Mouse (Mus musculus) testis, adult 2 months (tissue): ENCODE results near the gene Pdgfc.

Source experiments
- CTCF ChIP-seq: fragments of 200-500 bp; IDR thresholded peaks from 2 replicates; pipeline ENCODE4 v1.5.1; 2012; ENCODE audit warnings: low read depth, mild to moderate bottlenecking, inconsistent platforms, low read length, moderate library complexity; ENCODE audit not compliant: control insufficient read depth, insufficient read depth, insufficient replicate concordance
- POLR2A ChIP-seq: fragments of 200-500 bp; IDR thresholded peaks from 2 replicates; pipeline ENCODE4 v1.6.1; 2012; ENCODE audit warnings: low read depth, mild to moderate bottlenecking, inconsistent platforms, low read length, moderate library complexity; ENCODE audit not compliant: control insufficient read depth

DNA sequence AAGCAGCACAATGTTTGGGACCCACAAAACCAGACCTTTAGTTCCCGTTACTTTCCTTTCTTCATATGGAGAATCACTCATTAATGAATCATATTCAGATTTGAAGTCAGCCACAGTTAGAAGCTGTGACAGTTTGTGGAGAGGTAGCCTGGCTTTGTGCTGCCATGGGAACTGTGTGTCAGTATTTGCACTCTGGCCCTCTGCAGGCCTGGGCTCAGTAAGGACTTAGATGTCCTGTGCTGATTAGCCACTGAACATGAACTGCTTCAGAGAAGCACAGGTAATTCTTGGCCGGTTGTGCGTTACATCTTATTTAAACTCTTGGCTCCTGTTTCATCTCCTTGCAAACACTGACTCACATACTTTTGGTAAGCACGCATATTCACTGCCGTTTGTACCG is 16.2 kb downstream of the Pdgfc start:
- TF ChIP-seq CTCF, result no peak
- no peak for TF ChIP-seq POLR2A
